Mouse (Mus musculus) stomach, postnatal 0 days (tissue): Measurements from ENCODE around the gene Olfr1018.

Experiments
- CTCF ChIP-seq: IDR thresholded peaks from 2 replicates; pipeline ENCODE4 v1.5.1; 2016; ENCODE audit warnings: antibody characterized with exemption, low read depth, mild to moderate bottlenecking, moderate library complexity
- EP300 ChIP-seq: optimal IDR thresholded peaks from 2 replicates; pipeline ENCODE3; 2016; ENCODE audit warnings: antibody characterized with exemption

DNA sequence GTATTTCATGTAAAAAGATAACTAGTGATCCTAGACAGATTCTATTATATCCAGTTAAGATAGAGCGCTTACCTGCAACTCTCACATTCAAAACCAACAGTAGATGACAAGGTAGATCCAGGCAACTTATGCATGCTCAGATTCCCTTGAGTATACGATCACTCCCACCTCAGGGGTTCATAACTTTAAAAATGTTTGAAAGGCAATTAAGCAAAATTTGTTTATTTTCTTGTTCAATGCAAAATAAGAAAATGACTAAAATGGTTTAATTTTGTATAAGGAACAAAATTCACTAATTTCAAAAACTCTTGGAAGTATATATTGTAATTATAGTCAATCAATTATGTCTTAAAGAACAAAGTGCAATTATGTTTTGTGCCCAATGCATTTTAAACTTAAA is 15.8 kb upstream of the Olfr1018 start, which contains the start of gene Olfr1016:
- TF ChIP-seq CTCF (no peak), EP300 (no peak)
